Mouse (Mus musculus) heart, embryonic 11.5 days (tissue): ENCODE data around the gene Nxt2. TPM values are rescaled to one million over a fixed set of nuclear protein-coding genes. Genes with fewer than 3 reads are reported as not detected.
"Not testable (repeated sequence)": the region's sequence is repeated elsewhere in the genome, so short reads cannot be mapped to it uniquely, and the experiment has no call there.

Source experiments
- ATAC-seq: fragments of 200-750 bp; cut with Nextera tagmentation; replicated peaks from 2 replicates; pipeline ENCODE4 v1.8.0; 2017; ENCODE audit warnings: moderate library complexity; ENCODE audit not compliant: insufficient number of reproducible peaks, low FRiP score, low TSS enrichment
- H3K27ac ChIP-seq: fragments of 300-500 bp; sonication (generic); 2 replicates; pipeline ENCODE4 v1.5.1; 2014; ENCODE audit warnings: mild to moderate bottlenecking, low read depth, low read length
- H3K27me3 ChIP-seq: fragments of 300-500 bp; sonication (generic); 2 replicates; pipeline ENCODE4 v1.6.1; 2014; ENCODE audit warnings: mild to moderate bottlenecking, low read length, mixed read lengths; ENCODE audit not compliant: control insufficient read depth, insufficient read depth
- H3K36me3 ChIP-seq: fragments of 300-500 bp; sonication (generic); 2 replicates; pipeline ENCODE4 v1.6.1; 2014; ENCODE audit warnings: mild to moderate bottlenecking, low read length, moderate library complexity, mixed read lengths; ENCODE audit not compliant: control insufficient read depth, insufficient read depth
- H3K4me1 ChIP-seq: fragments of 300-500 bp; sonication (generic); 2 replicates; pipeline ENCODE4 v1.6.1; 2014; ENCODE audit warnings: low read length; ENCODE audit not compliant: control insufficient read depth, insufficient read depth
- H3K4me2 ChIP-seq: fragments of 300-500 bp; sonication (generic); 2 replicates; pipeline ENCODE4 v1.6.1; 2014; ENCODE audit warnings: mild to moderate bottlenecking, moderate library complexity
- H3K4me3 ChIP-seq: fragments of 300-500 bp; sonication (generic); 2 replicates; pipeline ENCODE4 v1.5.1; 2014; ENCODE audit warnings: low read depth, low read length
- H3K9ac ChIP-seq: fragments of 300-500 bp; sonication (generic); 2 replicates; pipeline ENCODE4 v1.6.1; 2014; ENCODE audit warnings: mild to moderate bottlenecking, low read depth, low read length, moderate library complexity
- H3K9me3 ChIP-seq: fragments of 300-500 bp; sonication (generic); replicated peaks from 2 replicates; pipeline ENCODE4 v1.6.1; 2016; ENCODE audit warnings: low read length; ENCODE audit not compliant: control insufficient read depth
- WGBS: fragments of 180-500 bp; shearing (Covaris S2); extraction: QIAGEN DNeasy Blood & Tissue Kit; methylation state at CpG from one replicate; pipeline ENCODE4 v1.1.7; 2014; ENCODE audit not compliant: insufficient replicate concordance; 5-methylcytosine and 5-hydroxymethylcytosine counted together
- polyA plus RNA-seq: library from polyadenylated mRNA; unstranded; fragments of >200 nt; fragmentation: Nextera tagmentation; extraction: Ambion mirVana; gene quantifications from 2 replicates; pipeline ENCODE4 v1.2.1, GENCODE M21; 2014

Nxt2 gene
- polyA plus RNA-seq, 1 experiment from 2014 or later, result 9.7 TPM

DNA sequence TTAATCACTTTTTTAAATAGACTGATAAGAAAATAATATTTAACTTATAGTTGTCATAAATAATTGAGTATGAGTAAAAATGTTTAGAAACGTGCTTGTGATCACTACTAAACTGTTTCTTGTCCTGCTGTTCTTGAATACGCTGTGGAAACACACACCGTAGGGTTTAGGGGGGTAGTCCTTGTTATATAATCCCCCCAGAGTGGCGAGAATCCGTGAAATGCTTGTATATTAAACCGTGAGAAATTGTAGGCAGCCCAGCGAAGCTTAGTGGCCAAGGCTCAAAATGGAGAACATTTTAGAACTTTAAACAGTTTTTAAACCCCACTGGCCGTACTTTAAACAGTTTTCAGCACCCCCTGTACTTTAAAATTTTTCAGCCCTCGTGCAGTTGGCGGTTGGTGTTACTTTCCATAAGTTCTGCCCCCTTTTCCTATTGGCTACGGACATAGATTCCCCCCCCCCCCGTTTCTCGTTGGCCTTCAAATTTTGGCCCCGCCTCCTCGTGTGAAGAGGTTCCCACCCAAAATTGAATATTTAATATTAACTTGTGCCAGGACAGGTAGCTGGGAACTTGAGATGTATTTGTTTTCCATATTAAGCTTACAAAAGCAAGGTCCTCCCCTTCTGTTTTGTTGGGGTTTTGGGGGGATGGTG is 956 bp downstream of the Nxt2 start:
- Histone ChIP-seq H3K4me3 (peak overlapping the region; percentile 51), H3K27ac (no peak overlapping the region), H3K9ac (peak overlapping the region; percentile 34; the same call in 1 of the 2 replicates), H3K4me2 (peak overlapping the region; percentile 59), H3K36me3 (no peaks in the 10 kb centered on the region), H3K9me3 (no peaks in the 10 kb centered on the region), H3K27me3 (no peaks in the 10 kb centered on the region), H3K4me1 (no peaks in the 10 kb centered on the region)
- ATAC-seq, result no peak; the same call in 1 of the 2 replicates
- WGBS, result 25% methylated on average over 15 of the region's 15 CpGs

DNA sequence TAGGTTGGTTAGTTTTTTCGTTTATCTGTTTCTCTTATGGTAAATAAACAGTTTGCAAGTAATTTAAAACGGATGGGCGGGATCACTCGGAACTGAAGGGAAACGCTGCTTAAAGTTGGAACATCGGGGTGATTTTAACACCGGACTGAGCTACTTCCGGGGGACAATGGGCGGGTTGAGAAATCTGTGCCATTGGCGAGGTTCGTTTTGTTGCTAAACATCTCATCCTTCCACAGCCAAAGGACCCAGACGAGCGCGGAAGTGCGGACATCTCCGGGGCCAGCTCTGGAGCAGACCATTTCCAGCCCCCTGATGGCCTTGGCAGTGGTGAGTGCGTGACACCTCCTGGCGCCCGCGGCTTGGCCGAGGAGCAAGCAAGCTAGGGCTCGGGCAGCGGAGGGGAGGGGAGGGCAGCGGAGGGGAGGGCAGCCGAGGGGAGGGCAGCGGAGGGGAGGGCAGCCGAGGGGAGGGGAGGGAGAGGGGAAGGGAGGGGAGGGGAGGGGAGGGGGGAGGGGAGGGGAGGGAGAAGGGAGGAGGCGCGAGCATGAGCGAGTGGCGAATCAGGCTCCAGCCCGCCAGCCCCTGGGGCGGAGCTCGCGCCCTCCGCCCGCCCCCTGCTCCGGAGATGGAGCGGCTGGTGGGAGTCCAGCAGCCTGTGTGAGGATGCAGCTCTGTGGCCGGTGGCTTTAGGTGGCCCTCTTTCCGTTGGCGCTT is 1.6 kb downstream of the Nxt2 start:
- peak overlapping the region; percentile 59 for H3K4me2 ChIP-seq
- WGBS, result 18% methylated on average over 36 of the region's 42 CpGs
- H3K4me3 ChIP-seq, result peak overlapping the region; percentile 51
- peak overlapping the region; percentile 56; the same call in 1 of the 2 replicates for H3K9ac ChIP-seq
- peak overlapping the region; percentile 70 for H3K27ac ChIP-seq
- ATAC-seq, result peak; percentile 85
- no peaks in the 10 kb centered on the region for H3K4me1 ChIP-seq
- H3K27me3 ChIP-seq, result no peaks in the 10 kb centered on the region
- H3K9me3 ChIP-seq, result no peaks in the 10 kb centered on the region
- H3K36me3 ChIP-seq, result no peaks in the 10 kb centered on the region

DNA sequence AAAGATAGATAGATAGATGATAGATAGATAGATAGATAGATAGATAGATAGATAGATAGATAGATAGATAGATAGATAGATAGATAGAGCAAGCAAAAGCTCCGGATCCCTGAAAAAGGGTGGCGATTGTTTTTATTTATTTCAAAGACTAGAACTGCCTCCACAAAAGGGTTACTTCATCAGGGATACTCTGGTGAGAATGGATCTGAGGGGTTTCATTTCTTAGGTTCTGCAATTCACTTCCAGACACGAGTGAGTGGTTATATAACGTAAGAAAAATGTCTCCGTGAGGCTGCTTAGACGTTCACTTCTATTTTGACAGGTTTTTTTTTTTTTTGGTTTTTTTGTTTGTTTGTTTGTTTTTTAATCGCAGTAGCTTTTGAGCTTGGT is 2.2 kb downstream of the Nxt2 start:
- ATAC-seq, result no peak
- no peaks in the 10 kb centered on the region for H3K36me3 ChIP-seq
- H3K9me3 ChIP-seq, result no peaks in the 10 kb centered on the region
- peak overlapping the region; percentile 47 for H3K4me2 ChIP-seq
- no peak overlapping the region for H3K9ac ChIP-seq
- no peaks in the 10 kb centered on the region for H3K4me1 ChIP-seq
- no peaks in the 10 kb centered on the region for H3K27me3 ChIP-seq
- H3K4me3 ChIP-seq, result peak overlapping the region; percentile 51
- no peak overlapping the region for H3K27ac ChIP-seq
- WGBS, result 37% methylated on average over 7 of the region's 7 CpGs

DNA sequence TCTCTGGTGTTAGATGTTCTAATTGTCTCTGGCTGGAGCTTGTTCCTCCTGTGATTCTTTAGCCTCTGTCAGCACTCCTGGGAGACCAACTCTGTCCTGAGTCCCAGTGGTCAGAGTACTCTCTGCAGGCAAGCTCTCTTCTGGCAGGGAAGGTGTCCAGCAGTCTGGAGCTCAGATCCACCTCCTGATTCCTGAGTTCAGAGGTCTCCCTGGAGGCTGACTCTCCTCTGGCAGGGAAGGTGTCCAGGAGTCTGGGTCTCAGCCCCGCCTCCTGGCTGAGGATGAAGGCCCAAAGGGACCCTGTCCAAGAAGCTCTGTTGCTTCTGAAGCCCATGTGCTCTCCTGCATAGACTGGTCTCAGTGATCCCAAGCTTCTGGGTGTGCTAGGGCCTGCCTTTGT is 9.6 kb downstream of the Nxt2 start:
- ATAC-seq, H3K27ac ChIP-seq, H3K9me3 ChIP-seq: not testable (repeated sequence)

DNA sequence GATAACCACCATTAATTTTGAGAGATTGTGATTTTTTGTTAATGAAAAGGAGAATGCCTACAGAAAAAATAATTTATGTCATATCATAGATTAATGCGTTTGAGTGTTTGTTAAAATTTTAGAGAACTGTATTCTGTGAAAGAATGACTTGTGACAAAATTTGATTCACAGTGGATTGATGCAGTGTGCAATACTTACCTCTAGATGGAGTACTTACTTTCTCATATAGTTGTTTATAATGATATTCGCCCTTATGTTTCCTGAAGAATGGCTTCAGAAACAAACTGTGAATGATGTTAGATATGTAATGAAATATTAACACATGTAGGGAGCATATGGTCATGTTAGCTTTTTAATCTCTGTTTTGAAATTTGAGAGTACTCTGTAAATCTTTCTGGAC is 10.5 kb downstream of the Nxt2 start:
- 46% methylated on average over 2 of the region's 2 CpGs for WGBS
- Histone ChIP-seq H3K36me3 (no peaks in the 10 kb centered on the region), H3K4me1 (no peaks in the 10 kb centered on the region), H3K9me3 (no peaks in the 10 kb centered on the region), H3K9ac (no peak overlapping the region), H3K27me3 (no peaks in the 10 kb centered on the region), H3K4me3 (no peak overlapping the region), H3K27ac (no peak overlapping the region), H3K4me2 (no peak overlapping the region)
- ATAC-seq, result no peak

More for the DNA sequence above, 9.6 kb downstream of the Nxt2 start:
- not testable (repeated sequence) for H3K4me1 ChIP-seq, H3K27me3 ChIP-seq, H3K4me2 ChIP-seq, H3K9ac ChIP-seq, H3K36me3 ChIP-seq, H3K4me3 ChIP-seq
- 69% methylated on average over 1 of the region's 1 CpGs for WGBS

DNA sequence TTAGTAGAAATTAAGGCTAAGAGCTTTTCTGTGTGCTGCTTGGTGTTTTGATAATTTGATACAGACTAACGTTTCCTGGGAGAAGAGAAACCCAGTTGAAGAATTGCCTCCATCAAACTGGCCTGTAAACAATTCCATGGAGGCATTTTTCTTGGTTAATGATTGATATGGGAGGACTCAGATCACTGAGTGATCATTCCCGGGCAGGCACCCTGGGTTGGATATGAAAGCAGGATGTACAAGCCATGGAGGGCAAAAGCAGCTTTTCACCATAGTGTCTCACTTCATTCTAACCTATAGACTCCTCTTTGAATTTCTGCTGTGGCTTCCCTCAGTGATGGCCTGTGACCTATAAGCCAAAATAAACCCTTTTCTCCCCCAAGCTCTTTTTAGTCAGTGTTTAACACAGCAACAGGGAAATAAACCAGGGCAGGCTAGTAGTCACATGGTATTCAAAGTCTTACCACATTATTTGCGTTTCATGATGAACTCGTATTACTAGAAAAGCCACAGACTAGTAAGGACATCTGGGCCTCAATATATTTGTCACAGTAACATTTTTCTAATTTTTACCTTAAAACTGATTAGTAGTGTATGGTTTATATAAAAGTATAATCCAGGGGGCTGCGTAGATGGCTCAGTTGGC is 19.2 kb downstream of the Nxt2 start:
- H3K36me3 ChIP-seq, result no peaks in the 10 kb centered on the region
- H3K4me1 ChIP-seq, result no peaks in the 10 kb centered on the region
- H3K4me2 ChIP-seq, result no peak overlapping the region
- no peaks in the 10 kb centered on the region for H3K9me3 ChIP-seq
- 73% methylated on average over 5 of the region's 5 CpGs for WGBS
- no peak overlapping the region for H3K4me3 ChIP-seq
- no peak overlapping the region for H3K9ac ChIP-seq
- H3K27me3 ChIP-seq, result no peaks in the 10 kb centered on the region
- ATAC-seq, result no peak
- no peak overlapping the region for H3K27ac ChIP-seq

DNA sequence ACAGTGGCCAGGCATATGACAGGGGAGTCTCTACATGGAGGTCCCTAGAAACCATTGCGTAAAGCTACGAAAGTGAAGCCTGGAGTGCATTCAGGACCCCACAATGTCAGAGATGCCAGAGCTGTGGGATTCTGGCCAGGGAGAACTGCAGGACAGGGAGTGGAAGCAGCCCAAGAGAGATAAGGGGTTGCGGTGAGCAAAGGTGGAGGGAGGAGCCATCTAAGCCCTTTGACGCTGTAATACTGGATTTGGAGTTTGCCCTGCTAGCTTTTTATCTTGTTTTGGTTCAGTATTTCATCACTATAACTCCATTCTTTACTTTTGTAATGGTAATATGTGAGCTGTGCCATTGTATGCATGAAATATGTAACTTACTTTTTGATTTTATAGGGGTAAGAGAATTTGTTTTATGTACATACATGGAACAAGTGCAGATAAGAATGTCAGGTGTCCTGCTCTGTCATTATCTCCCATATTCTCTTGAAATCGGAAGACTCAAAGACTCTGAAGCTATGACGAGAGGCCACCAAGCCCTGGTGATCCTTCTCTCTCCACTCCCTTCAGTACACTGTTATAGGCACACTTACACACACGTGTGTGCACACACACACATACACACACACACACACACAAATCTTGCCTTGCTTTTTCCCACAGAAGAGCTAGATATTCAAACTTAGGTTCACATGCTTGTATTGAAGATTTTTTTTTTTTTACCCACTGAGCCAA is 23.6 kb downstream of the Nxt2 start:
- Histone ChIP-seq H3K4me3 (no peak overlapping the region), H3K36me3 (no peaks in the 10 kb centered on the region), H3K4me1 (no peaks in the 10 kb centered on the region), H3K27ac (no peak overlapping the region), H3K4me2 (no peak overlapping the region), H3K9ac (no peak overlapping the region), H3K9me3 (no peaks in the 10 kb centered on the region), H3K27me3 (no peaks in the 10 kb centered on the region)
- 68% methylated on average over 7 of the region's 7 CpGs for WGBS
- no peak for ATAC-seq

DNA sequence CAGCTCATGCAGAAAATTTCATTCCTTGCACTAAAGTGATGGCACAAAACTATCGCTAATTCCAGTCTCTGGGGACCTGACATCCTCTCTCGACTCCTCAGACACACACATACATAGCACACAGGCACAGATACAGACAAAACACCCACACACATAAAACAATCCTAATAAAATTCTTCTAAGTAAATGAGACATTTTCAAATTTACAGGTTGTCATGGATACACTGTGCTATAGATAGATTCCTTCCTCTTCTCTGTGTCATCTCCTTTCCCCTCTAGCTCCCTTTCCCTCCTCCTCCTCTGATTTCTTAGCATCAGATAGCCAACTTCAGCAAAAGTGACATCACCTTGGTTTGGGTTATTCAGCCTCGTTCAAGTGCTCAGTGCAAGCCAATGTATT is 49.5 kb downstream of the Nxt2 start:
- H3K36me3 ChIP-seq, result no peaks in the 10 kb centered on the region
- 61% methylated on average over 3 of the region's 3 CpGs for WGBS
- no peak for ATAC-seq
- no peak overlapping the region for H3K9ac ChIP-seq
- no peaks in the 10 kb centered on the region for H3K27me3 ChIP-seq
- H3K4me2 ChIP-seq, result no peak overlapping the region
- H3K4me3 ChIP-seq, result no peak overlapping the region
- H3K27ac ChIP-seq, result no peak overlapping the region
- no peaks in the 10 kb centered on the region for H3K4me1 ChIP-seq
- H3K9me3 ChIP-seq, result no peaks in the 10 kb centered on the region
